Mouse (Mus musculus) embryonic fibroblast, embryonic 13.5 days (primary cell): ENCODE results near the gene 2610301B20Rik.

Experiments
- CTCF ChIP-seq: IDR thresholded peaks from 2 replicates; pipeline ENCODE4 v1.5.1; 2011; ENCODE audit warnings: mild to moderate bottlenecking, control low read depth, low read length, moderate library complexity, borderline replicate concordance; ENCODE audit not compliant: insufficient read depth
- POLR2A ChIP-seq: IDR thresholded peaks from 2 replicates; pipeline ENCODE4 v1.6.1; 2011; ENCODE audit warnings: low read depth, mild to moderate bottlenecking, control low read depth, low read length, moderate library complexity

GRCm38 (mm10) chr4:10912611-10913301 is 38.5 kb downstream of the 2610301B20Rik start:
- TF ChIP-seq CTCF = no peak
- no peak for TF ChIP-seq POLR2A
